Mouse (Mus musculus) midbrain, embryonic 11.5 days (tissue): ENCODE measurements at regions not wholly inside any gene's neighbourhood (a gene's known extent, or its start where the extent isn't known, plus 50 kb on each side); places are given as distances from the start of the nearest gene placed in this dataset.

ENCODE experiments used
- ATAC-seq: fragments of 200-750 bp; cut with Nextera tagmentation; 2 replicates; pipeline ENCODE4 v1.8.0; 2017; ENCODE audit warnings: moderate TSS enrichment, moderate library complexity; ENCODE audit not compliant: low FRiP score
- DNase-seq: peaks from one replicate; pipeline ENCODE4 v3.0.0; 2015; ENCODE audit warnings: low spot score; ENCODE audit errors: missing footprints
- H3K27ac ChIP-seq: fragments of 300-500 bp; sonication (generic); 2 replicates; pipeline ENCODE4 v1.5.1; 2014; ENCODE audit warnings: low read depth, low read length
- H3K27me3 ChIP-seq: fragments of 300-500 bp; sonication (generic); 2 replicates; pipeline ENCODE4 v1.6.1; 2014; ENCODE audit warnings: mild to moderate bottlenecking, low read length, moderate library complexity, mixed read lengths; ENCODE audit not compliant: control insufficient read depth, insufficient read depth
- H3K36me3 ChIP-seq: fragments of 300-500 bp; sonication (generic); 2 replicates; pipeline ENCODE4 v1.6.1; 2014; ENCODE audit warnings: mild to moderate bottlenecking, low read length, moderate library complexity, mixed read lengths; ENCODE audit not compliant: control insufficient read depth, insufficient read depth
- H3K4me1 ChIP-seq: fragments of 300-500 bp; sonication (generic); 2 replicates; pipeline ENCODE4 v1.6.1; 2014; ENCODE audit warnings: low read length; ENCODE audit not compliant: control insufficient read depth, insufficient read depth
- H3K4me2 ChIP-seq: fragments of 300-500 bp; sonication (generic); 2 replicates; pipeline ENCODE4 v1.6.1; 2014; ENCODE audit warnings: mild to moderate bottlenecking, moderate library complexity
- H3K4me3 ChIP-seq: fragments of 300-500 bp; sonication (generic); 2 replicates; pipeline ENCODE4 v1.5.1; 2014; ENCODE audit warnings: low read depth, low read length
- H3K9ac ChIP-seq: fragments of 300-500 bp; sonication (generic); 2 replicates; pipeline ENCODE4 v1.6.1; 2014; ENCODE audit warnings: low read length
- H3K9me3 ChIP-seq: fragments of 300-500 bp; sonication (generic); 2 replicates; pipeline ENCODE4 v1.6.1; 2016; ENCODE audit warnings: low read length; ENCODE audit not compliant: control insufficient read depth
- WGBS: fragments of 180-500 bp; shearing (Covaris S2); extraction: QIAGEN DNeasy Blood & Tissue Kit; methylation state at CpG from one replicate; pipeline ENCODE4 v1.1.7; 2014; 5-methylcytosine and 5-hydroxymethylcytosine counted together

DNA sequence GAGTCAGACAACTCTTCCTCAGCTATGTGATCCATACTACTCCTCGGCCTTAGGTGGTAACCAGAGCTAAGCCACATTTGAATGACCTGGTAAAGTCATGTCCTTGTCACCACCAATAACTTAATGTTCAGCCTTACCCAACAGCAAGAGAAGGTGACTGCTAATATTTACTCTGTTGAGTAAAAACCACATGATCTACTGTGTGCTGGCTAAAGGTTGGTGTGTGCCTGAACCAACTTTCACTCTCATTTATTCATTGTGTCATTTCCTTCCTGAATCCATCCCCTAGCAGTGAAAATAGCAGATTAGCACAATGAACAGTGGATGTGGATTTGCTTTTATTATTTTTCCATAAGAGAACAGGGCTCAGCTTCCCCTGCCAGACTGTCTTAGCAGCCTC, 455.2 kb downstream of the Prim2 start:
- Histone ChIP-seq H3K36me3 (no peaks in the 10 kb centered on the region), H3K27ac (0 out of 2 replicates have a peak overlapping the region, but pooled peaks have one; percentile 35), H3K9ac (no peak overlapping the region), H3K9me3 (no peaks in the 10 kb centered on the region), H3K4me1 (peaks cover 6% of the 10 kb centered on the region; the same call in 1 of the 2 replicates), H3K27me3 (no peaks in the 10 kb centered on the region), H3K4me3 (no peak overlapping the region), H3K4me2 (no peak overlapping the region)
- DNase-seq (peak; percentile 60), ATAC-seq (peak; percentile 45)
- WGBS = 92% methylated on average over 1 of the region's 1 CpGs

DNA sequence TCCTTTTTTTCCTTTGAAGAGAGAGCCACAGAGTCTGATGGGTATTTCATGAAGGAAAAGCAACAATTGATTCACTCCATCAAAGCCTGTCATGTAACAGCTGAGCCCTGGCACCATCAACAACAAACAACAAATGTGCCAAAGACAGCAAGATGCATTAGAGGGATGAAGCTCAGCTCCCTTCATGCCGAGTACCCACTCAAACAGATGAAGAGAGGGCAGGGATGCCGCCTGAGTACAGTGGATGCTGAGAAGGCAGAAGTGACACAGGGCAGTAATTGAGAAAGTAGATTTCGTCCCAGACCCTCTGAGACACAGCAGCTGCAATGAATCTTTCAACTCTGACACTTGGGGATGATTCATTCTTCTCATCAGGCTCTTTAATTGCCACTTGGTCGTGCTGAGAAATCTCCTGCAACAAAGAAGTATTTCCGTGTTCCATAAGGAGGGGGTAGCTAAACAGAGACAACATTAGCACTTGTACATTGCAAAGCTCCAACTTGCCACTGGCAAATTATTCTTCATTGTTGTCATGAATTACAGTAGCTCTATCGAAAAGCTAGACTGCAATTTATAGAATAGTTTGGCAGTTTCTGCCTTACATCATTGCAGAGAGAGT, 467.9 kb downstream of the Prim2 start:
- 85% methylated on average over 6 of the region's 6 CpGs for WGBS
- Histone ChIP-seq H3K4me2 (no peak overlapping the region), H3K4me1 (no peaks in the 10 kb centered on the region), H3K27ac (no peak overlapping the region), H3K9ac (no peak overlapping the region), H3K9me3 (no peaks in the 10 kb centered on the region), H3K4me3 (no peak overlapping the region), H3K27me3 (no peaks in the 10 kb centered on the region), H3K36me3 (no peaks in the 10 kb centered on the region)
- no peak for ATAC-seq
- no peak for DNase-seq

DNA sequence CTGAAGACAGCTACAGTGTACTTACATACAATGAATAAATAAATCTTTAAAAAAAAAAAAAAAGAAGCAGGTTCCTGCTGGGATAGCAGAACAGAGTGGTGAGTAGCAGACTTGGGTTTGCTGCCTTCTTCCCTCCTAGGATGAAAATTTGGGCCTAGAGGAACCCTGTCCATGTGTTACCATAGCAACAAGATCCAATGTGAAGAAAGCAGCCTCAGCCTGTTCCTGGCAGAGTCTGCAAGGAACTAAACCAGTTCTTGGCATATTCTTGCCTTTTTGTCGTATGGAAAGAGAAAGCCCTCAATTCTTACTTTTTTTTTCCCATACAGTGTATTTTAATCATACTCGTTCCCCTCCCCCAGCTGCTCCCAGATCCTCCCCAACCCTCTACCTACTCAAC, 474.5 kb downstream of the Prim2 start:
- Histone ChIP-seq H3K27ac (no peak overlapping the region), H3K4me1 (no peaks in the 10 kb centered on the region), H3K27me3 (no peaks in the 10 kb centered on the region), H3K4me2 (no peak overlapping the region), H3K36me3 (no peaks in the 10 kb centered on the region), H3K9me3 (no peaks in the 10 kb centered on the region), H3K4me3 (no peak overlapping the region), H3K9ac (no peak overlapping the region)
- no peak for ATAC-seq
- DNase-seq = no peak
- WGBS = 91% methylated on average over 2 of the region's 2 CpGs

DNA sequence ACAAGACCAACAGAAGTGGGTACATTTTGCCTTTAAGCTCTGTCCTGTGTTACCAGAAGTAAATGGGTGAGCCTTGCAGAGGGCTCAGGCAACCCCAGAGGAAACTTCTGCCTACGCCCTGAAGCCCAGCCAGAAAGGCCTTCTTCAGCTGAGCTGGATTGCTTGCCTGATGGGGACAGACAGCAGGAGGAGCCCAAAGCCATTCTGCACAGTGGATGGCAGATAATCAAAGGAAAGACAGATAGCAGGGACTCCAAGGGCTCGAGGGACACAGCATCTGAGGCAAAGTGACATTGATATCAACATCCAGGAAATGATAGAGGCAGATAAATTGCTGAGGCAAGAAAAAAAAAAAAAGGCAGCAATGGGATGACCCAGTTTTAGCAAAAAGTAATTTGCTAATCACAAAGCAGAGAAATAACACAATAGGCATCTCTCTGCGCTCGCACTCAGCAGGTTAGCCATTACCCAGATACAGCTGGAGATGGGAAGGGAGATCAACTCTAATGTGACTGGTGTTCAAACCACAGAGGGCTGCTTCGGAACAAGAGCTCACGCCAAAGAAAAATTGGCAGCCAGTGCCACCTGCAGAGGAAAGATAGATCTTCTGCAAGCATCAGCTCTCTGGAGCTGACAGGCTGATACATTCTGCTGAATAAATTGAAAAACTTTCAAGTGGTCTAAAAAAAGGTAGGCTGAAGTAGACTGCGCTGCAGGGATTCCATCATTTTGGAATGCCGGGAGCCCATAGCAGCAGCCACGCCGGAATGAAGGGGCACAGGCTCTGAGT, 494.8 kb downstream of the Prim2 start:
- Histone ChIP-seq H3K9me3 (no peaks in the 10 kb centered on the region), H3K4me3 (no peak overlapping the region), H3K9ac (no peak overlapping the region), H3K27ac (no peak overlapping the region), H3K36me3 (no peaks in the 10 kb centered on the region), H3K4me2 (no peak overlapping the region), H3K4me1 (no peaks in the 10 kb centered on the region), H3K27me3 (no peaks in the 10 kb centered on the region)
- 77% methylated on average over 10 of the region's 10 CpGs for WGBS
- no peak for DNase-seq
- no peak for ATAC-seq

DNA sequence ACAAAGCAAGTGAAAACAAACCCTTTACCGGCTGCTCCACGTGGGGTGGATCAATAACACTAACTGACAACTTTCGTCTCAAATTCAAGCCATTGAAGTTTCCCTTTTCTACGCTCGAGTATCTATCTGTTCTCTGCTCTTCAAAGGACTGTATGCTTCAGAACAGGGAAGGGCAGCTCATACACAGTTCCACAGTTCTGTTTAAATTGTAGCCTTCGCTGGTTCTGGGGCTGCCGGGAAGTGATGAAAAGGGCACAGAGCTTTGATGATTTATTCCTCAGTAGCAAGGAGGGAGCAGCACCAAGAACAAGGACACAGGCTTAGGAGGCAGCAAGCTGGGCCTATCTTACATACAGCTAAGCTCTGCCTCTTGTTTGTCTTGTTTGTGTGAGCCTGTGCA, 532.6 kb downstream of the Prim2 start:
- DNase-seq (no peak), ATAC-seq (no peak)
- Histone ChIP-seq H3K36me3 (no peaks in the 10 kb centered on the region), H3K27ac (no peak overlapping the region), H3K9me3 (no peaks in the 10 kb centered on the region), H3K4me3 (no peak overlapping the region), H3K4me1 (no peaks in the 10 kb centered on the region), H3K27me3 (no peaks in the 10 kb centered on the region), H3K4me2 (no peak overlapping the region), H3K9ac (no peak overlapping the region)
- WGBS = 64% methylated on average over 7 of the region's 7 CpGs

DNA sequence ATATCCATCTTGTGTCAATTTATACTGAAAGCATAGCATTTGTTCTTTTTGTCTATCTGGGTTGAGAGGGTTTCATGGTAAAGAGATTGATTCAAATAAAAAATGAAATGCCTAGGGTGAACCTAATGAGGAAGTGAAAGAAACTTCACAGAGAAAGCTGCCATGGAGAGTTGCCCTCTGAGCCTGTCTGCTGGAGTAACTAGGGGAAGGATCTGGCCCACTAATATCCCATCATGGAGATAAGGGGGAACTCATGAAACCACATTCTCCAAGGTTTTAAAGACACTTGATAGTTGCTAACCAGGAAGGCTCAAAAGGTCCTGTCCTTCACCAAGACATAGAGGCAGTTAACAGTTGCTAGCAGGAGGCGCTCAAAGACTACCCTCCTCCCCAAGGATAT, 539.2 kb downstream of the Prim2 start:
- no peak overlapping the region for H3K9ac ChIP-seq
- no peak overlapping the region for H3K4me3 ChIP-seq
- H3K36me3 ChIP-seq = no peaks in the 10 kb centered on the region
- ATAC-seq (no peak), DNase-seq (no peak)
- 95% methylated on average over 1 of the region's 1 CpGs for WGBS
- no peak overlapping the region for H3K27ac ChIP-seq
- no peak overlapping the region for H3K4me2 ChIP-seq
- no peaks in the 10 kb centered on the region for H3K4me1 ChIP-seq
- no peaks in the 10 kb centered on the region for H3K9me3 ChIP-seq
- no peaks in the 10 kb centered on the region for H3K27me3 ChIP-seq

DNA sequence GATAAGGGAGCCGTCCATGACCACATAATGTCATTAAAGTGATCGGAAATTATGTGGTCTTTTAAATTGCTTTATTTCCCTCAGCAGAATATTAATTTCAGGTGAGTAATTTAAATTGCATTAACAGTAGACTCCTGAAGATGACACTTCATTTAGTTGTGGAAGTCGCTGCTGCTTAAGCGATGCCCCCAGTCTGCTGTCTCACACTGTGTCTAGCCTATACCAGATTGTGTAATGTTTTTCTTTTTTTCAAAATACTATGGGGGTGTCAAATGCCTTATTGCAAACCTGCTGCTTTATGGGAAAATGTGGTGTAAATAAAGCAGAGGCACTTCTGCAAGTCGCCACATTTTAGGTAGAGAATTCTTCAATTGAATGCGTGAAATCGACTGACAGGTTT, 544.5 kb downstream of the Prim2 start:
- H3K4me2 ChIP-seq = no peak overlapping the region
- no peaks in the 10 kb centered on the region for H3K9me3 ChIP-seq
- DNase-seq = no peak
- no peak overlapping the region for H3K9ac ChIP-seq
- H3K27me3 ChIP-seq = no peaks in the 10 kb centered on the region
- no peak overlapping the region for H3K27ac ChIP-seq
- no peaks in the 10 kb centered on the region for H3K36me3 ChIP-seq
- ATAC-seq = no peak
- 92% methylated on average over 7 of the region's 7 CpGs for WGBS
- H3K4me3 ChIP-seq = no peak overlapping the region
- H3K4me1 ChIP-seq = no peaks in the 10 kb centered on the region

DNA sequence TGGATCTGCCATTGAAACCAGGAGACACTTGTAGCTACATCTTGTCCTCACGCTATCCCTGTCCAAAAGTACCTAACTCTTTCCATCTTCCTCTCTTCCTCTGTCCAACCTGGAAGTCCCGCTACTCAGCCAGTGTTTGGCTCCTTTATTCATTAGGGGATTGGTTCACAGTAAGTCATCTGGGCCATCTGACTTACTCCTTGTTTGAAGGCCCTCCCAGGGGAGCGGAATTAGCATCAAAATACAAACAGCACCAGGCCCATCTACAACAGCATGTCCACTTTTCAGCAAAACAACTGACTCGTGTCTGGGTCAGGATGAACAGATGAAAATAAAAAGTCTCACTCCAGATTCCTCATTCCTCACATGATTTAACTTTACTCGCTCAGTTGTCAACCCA, 559.2 kb upstream of the Gm5415 start:
- H3K9ac ChIP-seq = no peak overlapping the region
- H3K4me2 ChIP-seq = no peak overlapping the region
- WGBS = 75% methylated on average over 5 of the region's 5 CpGs
- H3K27me3 ChIP-seq = no peaks in the 10 kb centered on the region
- DNase-seq (no peak), ATAC-seq (no peak)
- no peak overlapping the region for H3K27ac ChIP-seq
- H3K36me3 ChIP-seq = no peaks in the 10 kb centered on the region
- no peak overlapping the region for H3K4me3 ChIP-seq
- no peaks in the 10 kb centered on the region for H3K9me3 ChIP-seq
- H3K4me1 ChIP-seq = no peaks in the 10 kb centered on the region

DNA sequence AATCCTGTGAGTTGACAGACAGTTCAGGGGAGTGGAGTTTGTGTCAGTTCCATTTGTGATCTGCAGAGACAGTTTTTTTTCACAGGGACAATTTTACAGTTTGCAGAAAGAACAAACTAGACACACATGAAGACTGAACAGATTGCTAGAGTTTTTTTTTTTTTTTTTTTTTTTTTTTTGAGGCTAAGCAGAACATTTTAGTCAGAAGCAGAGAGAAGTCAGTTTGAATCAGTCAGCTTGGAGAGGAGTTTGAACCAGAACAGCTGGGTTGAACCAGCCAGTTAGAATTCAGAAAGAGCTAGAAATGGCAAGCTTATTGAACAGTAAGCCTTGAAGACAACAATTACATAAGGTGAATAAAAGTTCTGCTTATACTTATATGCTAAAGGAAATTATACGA, 557.2 kb upstream of the Gm5415 start:
- ATAC-seq (no peak), DNase-seq (no peak)
- Histone ChIP-seq H3K36me3 (no peaks in the 10 kb centered on the region), H3K4me3 (no peak overlapping the region), H3K9me3 (no peaks in the 10 kb centered on the region), H3K9ac (no peak overlapping the region), H3K4me1 (no peaks in the 10 kb centered on the region), H3K27ac (no peak overlapping the region), H3K27me3 (no peaks in the 10 kb centered on the region), H3K4me2 (no peak overlapping the region)
- WGBS = 87% methylated on average over 1 of the region's 1 CpGs
